Mouse (Mus musculus) hindbrain, embryonic 13.5 days (tissue): ENCODE measurements around the gene Arhgef28. TPM values are rescaled to one million over a fixed set of nuclear protein-coding genes. Genes with fewer than 3 reads are reported as not detected.

Source experiments
- ATAC-seq: fragments of 200-750 bp; cut with Nextera tagmentation; 2 replicates; pipeline ENCODE4 v1.8.0; 2017; ENCODE audit warnings: moderate TSS enrichment; ENCODE audit not compliant: low FRiP score
- H3K27ac ChIP-seq: fragments of 300-500 bp; sonication (generic); 2 replicates; pipeline ENCODE4 v1.5.1; 2015; ENCODE audit warnings: inconsistent platforms, mild to moderate bottlenecking, moderate library complexity
- H3K27me3 ChIP-seq: fragments of 300-500 bp; sonication (generic); 2 replicates; pipeline ENCODE4 v1.6.1; 2015; ENCODE audit warnings: mild to moderate bottlenecking, inconsistent platforms
- H3K36me3 ChIP-seq: fragments of 300-500 bp; sonication (generic); 2 replicates; pipeline ENCODE4 v1.6.1; 2015; ENCODE audit warnings: mild to moderate bottlenecking, inconsistent platforms
- H3K4me1 ChIP-seq: fragments of 300-500 bp; sonication (generic); replicated peaks from 2 replicates; pipeline ENCODE4 v1.6.1; 2015; ENCODE audit warnings: inconsistent platforms
- H3K4me2 ChIP-seq: fragments of 300-500 bp; sonication (generic); 2 replicates; pipeline ENCODE4 v1.6.1; 2015; ENCODE audit warnings: inconsistent platforms, mild to moderate bottlenecking, moderate library complexity
- H3K4me3 ChIP-seq: fragments of 300-500 bp; sonication (generic); 2 replicates; pipeline ENCODE4 v1.5.1; 2015; ENCODE audit warnings: mild to moderate bottlenecking, inconsistent platforms
- H3K9ac ChIP-seq: fragments of 300-500 bp; sonication (generic); 2 replicates; pipeline ENCODE4 v1.6.1; 2015; ENCODE audit warnings: mild to moderate bottlenecking, inconsistent platforms
- H3K9me3 ChIP-seq: fragments of 300-500 bp; sonication (generic); 2 replicates; pipeline ENCODE4 v1.6.1; 2016; ENCODE audit warnings: inconsistent platforms
- WGBS: fragments of 180-500 bp; shearing (Covaris S2); methylation state at CpG from one replicate; pipeline ENCODE4 v1.1.7; 2015; 5-methylcytosine and 5-hydroxymethylcytosine counted together
- polyA plus RNA-seq: library from polyadenylated mRNA; unstranded; fragments of >200 nt; fragmentation: Nextera tagmentation; extraction: Ambion mirVana; gene quantifications from 2 replicates; pipeline ENCODE4 v1.2.1, GENCODE M21; 2015

Gene Arhgef28
- polyA plus RNA-seq, 1 experiment from 2014 or later, result 15.9 TPM

- Histone ChIP-seq H3K36me3 (no peaks in the 10 kb centered on the region), H3K27me3 (no peaks in the 10 kb centered on the region), H3K4me1 (no peaks in the 10 kb centered on the region; the same call in 1 of the 2 replicates), H3K9me3 (no peaks in the 10 kb centered on the region), H3K27ac (no peak overlapping the region), H3K4me2 (no peak overlapping the region), H3K4me3 (no peak overlapping the region), H3K9ac (no peak overlapping the region)
- 95% methylated on average over 10 of the region's 10 CpGs for WGBS
- no peak for ATAC-seq
Measured at GRCm38 (mm10) chr13:98143000-98143399, 63.2 kb downstream of the Arhgef28 start.

DNA sequence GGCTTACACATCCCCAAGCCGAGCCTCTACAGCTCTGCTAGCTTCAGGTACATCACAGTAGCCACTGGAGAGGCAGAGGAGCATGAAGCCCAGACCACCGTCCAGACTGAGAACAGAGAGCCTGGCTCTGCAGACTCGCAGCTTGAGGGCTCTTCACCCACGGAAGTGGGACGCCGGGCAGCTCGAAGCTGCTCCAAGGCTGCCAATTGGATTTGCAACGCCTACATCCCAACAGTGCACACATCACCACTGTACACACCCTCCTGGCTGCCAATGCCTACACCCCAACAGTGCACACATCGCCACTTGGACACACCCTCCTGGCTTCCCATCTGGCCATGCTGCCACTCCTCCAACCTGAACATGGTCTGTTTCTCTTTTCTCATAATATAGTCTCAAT lies 65.6 kb downstream of the Arhgef28 start:
- WGBS, result 88% methylated on average over 9 of the region's 9 CpGs

GRCm38 (mm10) chr13:98138786-98139185 lies 67.5 kb downstream of the Arhgef28 start:
- Histone ChIP-seq H3K9me3 (no peaks in the 10 kb centered on the region), H3K4me3 (no peak overlapping the region), H3K27ac (no peak overlapping the region), H3K4me1 (peaks cover 12% of the 10 kb centered on the region), H3K4me2 (no peak overlapping the region), H3K9ac (no peak overlapping the region), H3K36me3 (no peaks in the 10 kb centered on the region), H3K27me3 (no peaks in the 10 kb centered on the region)
- 73% methylated on average over 4 of the region's 4 CpGs for WGBS
- ATAC-seq, result no peak

More for the DNA sequence above, 65.6 kb downstream of the Arhgef28 start:
- Histone ChIP-seq H3K4me2 (no peak overlapping the region), H3K4me3 (no peak overlapping the region), H3K4me1 (peaks cover 10% of the 10 kb centered on the region), H3K9ac (no peak overlapping the region), H3K36me3 (no peaks in the 10 kb centered on the region), H3K27ac (no peak overlapping the region), H3K27me3 (no peaks in the 10 kb centered on the region), H3K9me3 (no peaks in the 10 kb centered on the region)
- ATAC-seq, result no peak

- Histone ChIP-seq H3K4me2 (no peak overlapping the region), H3K4me1 (peaks cover 18% of the 10 kb centered on the region), H3K27me3 (no peaks in the 10 kb centered on the region), H3K9ac (no peak overlapping the region), H3K36me3 (no peaks in the 10 kb centered on the region), H3K27ac (no peak overlapping the region), H3K4me3 (no peak overlapping the region), H3K9me3 (no peaks in the 10 kb centered on the region)
- WGBS, result 41% methylated on average over 12 of the region's 12 CpGs
- ATAC-seq, result no peak
Measured at GRCm38 (mm10) chr13:98135890-98136555, 70.2 kb downstream of the Arhgef28 start.

GRCm38 (mm10) chr13:98132951-98133350 lies 73.3 kb downstream of the Arhgef28 start:
- Histone ChIP-seq H3K4me2 (no peak overlapping the region), H3K27me3 (no peaks in the 10 kb centered on the region), H3K4me3 (no peak overlapping the region), H3K4me1 (peaks cover 18% of the 10 kb centered on the region), H3K9ac (no peak overlapping the region), H3K9me3 (no peaks in the 10 kb centered on the region), H3K27ac (no peak overlapping the region), H3K36me3 (no peaks in the 10 kb centered on the region)
- 76% methylated on average over 5 of the region's 5 CpGs for WGBS
- no peak for ATAC-seq

GRCm38 (mm10) chr13:98132264-98132663 lies 74.0 kb downstream of the Arhgef28 start:
- Histone ChIP-seq H3K9me3 (no peaks in the 10 kb centered on the region), H3K27ac (no peak overlapping the region), H3K4me1 (peaks cover 18% of the 10 kb centered on the region), H3K9ac (no peak overlapping the region), H3K4me3 (no peak overlapping the region), H3K36me3 (no peaks in the 10 kb centered on the region), H3K4me2 (no peak overlapping the region), H3K27me3 (no peaks in the 10 kb centered on the region)
- ATAC-seq, result no peak
- WGBS, result 66% methylated on average over 6 of the region's 6 CpGs

GRCm38 (mm10) chr13:98125666-98126065 lies 80.6 kb downstream of the Arhgef28 start:
- Histone ChIP-seq H3K9me3 (no peaks in the 10 kb centered on the region), H3K27ac (no peak overlapping the region), H3K27me3 (no peaks in the 10 kb centered on the region), H3K36me3 (no peaks in the 10 kb centered on the region), H3K4me1 (0 out of 2 replicates have a peak, but pooled peaks cover under 1% of the 10 kb centered on the region), H3K4me2 (no peak overlapping the region), H3K9ac (no peak overlapping the region), H3K4me3 (no peak overlapping the region)
- WGBS, result 84% methylated on average over 5 of the region's 5 CpGs
- no peak for ATAC-seq

- Histone ChIP-seq H3K9ac (no peak overlapping the region), H3K4me1 (0 out of 2 replicates have a peak, but pooled peaks cover 5% of the 10 kb centered on the region), H3K27ac (no peak overlapping the region), H3K4me3 (no peak overlapping the region), H3K4me2 (no peak overlapping the region), H3K9me3 (no peaks in the 10 kb centered on the region), H3K27me3 (no peaks in the 10 kb centered on the region), H3K36me3 (no peaks in the 10 kb centered on the region)
- 78% methylated on average over 14 of the region's 14 CpGs for WGBS
- ATAC-seq, result no peak
Measured at GRCm38 (mm10) chr13:98124113-98124745, 82.0 kb downstream of the Arhgef28 start.

DNA sequence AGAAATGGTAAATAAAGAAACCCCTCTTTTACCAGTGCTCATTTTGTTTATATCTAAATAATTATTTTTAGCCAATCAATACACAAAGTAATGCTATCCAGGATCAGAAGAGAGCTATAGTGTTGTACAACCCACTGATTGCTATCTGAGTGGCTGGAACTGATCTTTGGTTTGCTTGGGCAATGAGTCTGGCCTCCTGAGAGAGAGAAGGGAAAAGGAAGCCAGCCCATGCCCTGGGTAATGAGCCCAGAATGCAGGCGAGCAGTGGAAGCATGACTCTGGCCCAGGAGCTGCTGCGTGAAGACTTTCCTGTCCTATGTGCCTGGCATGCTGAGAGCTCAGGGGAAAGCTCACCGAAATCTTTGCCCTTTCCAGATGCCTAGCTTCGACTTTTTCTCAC lies 83.5 kb downstream of the Arhgef28 start:
- Histone ChIP-seq H3K36me3 (no peaks in the 10 kb centered on the region), H3K4me1 (0 out of 2 replicates have a peak, but pooled peaks cover 5% of the 10 kb centered on the region), H3K9ac (no peak overlapping the region), H3K4me2 (no peak overlapping the region), H3K9me3 (no peaks in the 10 kb centered on the region), H3K4me3 (no peak overlapping the region), H3K27ac (no peak overlapping the region), H3K27me3 (no peaks in the 10 kb centered on the region)
- 76% methylated on average over 4 of the region's 4 CpGs for WGBS
- ATAC-seq, result no peak

GRCm38 (mm10) chr13:98121993-98122392 lies 84.2 kb downstream of the Arhgef28 start:
- H3K36me3 ChIP-seq, result no peaks in the 10 kb centered on the region
- 0 out of 2 replicates have a peak, but pooled peaks cover 5% of the 10 kb centered on the region for H3K4me1 ChIP-seq
- ATAC-seq, result no peak
- no peaks in the 10 kb centered on the region for H3K27me3 ChIP-seq
- no peak overlapping the region for H3K4me2 ChIP-seq
- H3K27ac ChIP-seq, result no peak overlapping the region
- H3K4me3 ChIP-seq, result no peak overlapping the region
- no peaks in the 10 kb centered on the region for H3K9me3 ChIP-seq
- H3K9ac ChIP-seq, result no peak overlapping the region
- 79% methylated on average over 5 of the region's 5 CpGs for WGBS

DNA sequence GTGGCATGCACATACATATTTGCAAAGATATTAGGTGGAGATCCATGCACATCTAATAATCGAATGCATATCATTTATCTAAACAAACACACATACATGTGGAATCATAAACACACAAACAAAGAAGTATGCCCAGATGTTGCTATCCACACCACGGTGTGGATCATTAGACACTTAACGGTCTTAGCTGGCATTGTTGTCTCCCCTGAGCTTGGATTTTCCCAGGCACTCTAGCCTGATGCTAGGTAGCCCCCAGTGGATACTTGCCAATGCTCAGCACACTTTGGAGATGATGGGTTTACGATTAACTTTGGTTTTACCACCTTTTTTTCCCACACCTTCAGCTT lies 85.1 kb downstream of the Arhgef28 start:
- Histone ChIP-seq H3K4me3 (no peak overlapping the region), H3K36me3 (no peaks in the 10 kb centered on the region), H3K9me3 (no peaks in the 10 kb centered on the region), H3K27me3 (no peaks in the 10 kb centered on the region), H3K4me1 (0 out of 2 replicates have a peak, but pooled peaks cover 5% of the 10 kb centered on the region), H3K9ac (no peak overlapping the region), H3K27ac (no peak overlapping the region), H3K4me2 (no peak overlapping the region)
- ATAC-seq, result no peak
- WGBS, result 78% methylated on average over 4 of the region's 4 CpGs

GRCm38 (mm10) chr13:98120356-98121123 lies 85.7 kb downstream of the Arhgef28 start:
- H3K9ac ChIP-seq, result no peak overlapping the region
- 74% methylated on average over 11 of the region's 11 CpGs for WGBS
- no peak overlapping the region for H3K4me3 ChIP-seq
- H3K36me3 ChIP-seq, result no peaks in the 10 kb centered on the region
- ATAC-seq, result no peak
- no peaks in the 10 kb centered on the region for H3K27me3 ChIP-seq
- H3K27ac ChIP-seq, result no peak overlapping the region
- H3K4me1 ChIP-seq, result 0 out of 2 replicates have a peak, but pooled peaks cover 5% of the 10 kb centered on the region
- no peaks in the 10 kb centered on the region for H3K9me3 ChIP-seq
- no peak overlapping the region for H3K4me2 ChIP-seq
